Mouse (Mus musculus): ENCODE data around the gene Ska2. TPM values are rescaled to one million over a fixed set of nuclear protein-coding genes. Genes with fewer than 3 reads are reported as not detected.

Gene Ska2
- 61.0 and 66.0 TPM in 2 replicates for polyA plus RNA-seq (2015; fragmentation: Nextera tagmentation; extraction: Ambion mirVana)

GRCm38 (mm10) chr11:87108755-87109518 is at the start of gene Ska2:
TSS of gene Ska2 (plus strand) at chr11:87109234.
- Histone ChIP-seq H3K27me3 (no peaks in the 10 kb centered on the region), H3K9me3 (replicated peaks) (no peaks in the 10 kb centered on the region), H3K36me3 (peaks cover 40% of the 10 kb centered on the region), H3K4me3 (replicated peaks) (peak within 1 kb of the TSS; percentile 88), H3K4me2 (peak within 1 kb of the TSS; percentile 62), H3K9ac (peak within 1 kb of the TSS; percentile 95), H3K4me1 (peaks cover 29% of the 10 kb centered on the region), H3K27ac (peak within 1 kb of the TSS; percentile 96)
- under 1% methylated on average over 40 of the region's 40 CpGs for WGBS
- peak; percentile 99 for ATAC-seq (replicated peaks; ENCODE audit: low FRiP score)

GRCm38 (mm10) chr11:87060410-87060809 is 48.6 kb upstream of the Ska2 start:
- WGBS, result 97% methylated on average over 2 of the region's 2 CpGs
- no peak for ATAC-seq (replicated peaks; ENCODE audit: low FRiP score)
- Histone ChIP-seq H3K4me1 (no peaks in the 10 kb centered on the region), H3K27me3 (no peaks in the 10 kb centered on the region), H3K4me3 (replicated peaks) (no peak overlapping the region), H3K9me3 (replicated peaks) (no peaks in the 10 kb centered on the region), H3K36me3 (peaks cover 20% of the 10 kb centered on the region), H3K4me2 (no peak overlapping the region), H3K27ac (no peak overlapping the region), H3K9ac (no peak overlapping the region)

- Histone ChIP-seq H3K4me3 (replicated peaks) (no peak overlapping the region), H3K4me2 (no peak overlapping the region), H3K9ac (no peak overlapping the region), H3K4me1 (no peaks in the 10 kb centered on the region), H3K27me3 (no peaks in the 10 kb centered on the region), H3K27ac (no peak overlapping the region), H3K36me3 (0 out of 2 replicates have a peak, but pooled peaks cover 8% of the 10 kb centered on the region), H3K9me3 (replicated peaks) (no peaks in the 10 kb centered on the region)
- ATAC-seq (replicated peaks; ENCODE audit: low FRiP score), result no peak
- 79% methylated on average over 3 of the region's 3 CpGs for WGBS
These were observed 46.9 kb upstream of the Ska2 start for GRCm38 (mm10) chr11:87062087-87062486.

GRCm38 (mm10) chr11:87073343-87073865 is 35.6 kb upstream of the Ska2 start:
- Histone ChIP-seq H3K4me1 (peaks cover 14% of the 10 kb centered on the region), H3K36me3 (peaks cover 25% of the 10 kb centered on the region), H3K4me2 (peak overlapping the region; percentile 88), H3K9ac (peak overlapping the region; percentile 62), H3K27ac (peak overlapping the region; percentile 63), H3K9me3 (replicated peaks) (no peaks in the 10 kb centered on the region), H3K27me3 (no peaks in the 10 kb centered on the region), H3K4me3 (replicated peaks) (peak overlapping the region; percentile 59)
- WGBS, result 1% methylated on average over 24 of the region's 24 CpGs
- ATAC-seq (replicated peaks; ENCODE audit: low FRiP score), result peak; percentile 81

- no peaks in the 10 kb centered on the region for H3K27me3 ChIP-seq
- peaks cover 14% of the 10 kb centered on the region for H3K4me1 ChIP-seq
- under 1% methylated on average over 43 of the region's 43 CpGs for WGBS
- H3K27ac ChIP-seq, result peak within 1 kb of the TSS; percentile 63
- H3K9me3 ChIP-seq (replicated peaks), result no peaks in the 10 kb centered on the region
- ATAC-seq (replicated peaks; ENCODE audit: low FRiP score), result peak; percentile 94
- peak within 1 kb of the TSS; percentile 59 for H3K4me3 ChIP-seq (replicated peaks)
- peak within 1 kb of the TSS; percentile 88 for H3K4me2 ChIP-seq
- peaks cover 31% of the 10 kb centered on the region for H3K36me3 ChIP-seq
- H3K9ac ChIP-seq, result peak within 1 kb of the TSS; percentile 62
These were observed 35.1 kb upstream of the Ska2 start, which contains the start of gene Gdpd1 for GRCm38 (mm10) chr11:87073866-87074440. TSS of gene Gdpd1 (minus strand) at chr11:87074062.

- no peak overlapping the region for H3K4me2 ChIP-seq
- no peak for ATAC-seq (replicated peaks; ENCODE audit: low FRiP score)
- no peaks in the 10 kb centered on the region for H3K9me3 ChIP-seq (replicated peaks)
- WGBS, result 73% methylated on average over 1 of the region's 1 CpGs
- H3K27ac ChIP-seq, result no peak overlapping the region
- no peak overlapping the region for H3K9ac ChIP-seq
- H3K27me3 ChIP-seq, result no peaks in the 10 kb centered on the region
- H3K36me3 ChIP-seq, result peaks cover 58% of the 10 kb centered on the region
- no peak overlapping the region for H3K4me3 ChIP-seq (replicated peaks)
- H3K4me1 ChIP-seq, result peaks cover 33% of the 10 kb centered on the region
These were observed 25.3 kb upstream of the Ska2 start for GRCm38 (mm10) chr11:87083712-87084111.

- Histone ChIP-seq H3K4me1 (peaks cover 33% of the 10 kb centered on the region), H3K36me3 (peaks cover 51% of the 10 kb centered on the region), H3K27me3 (no peaks in the 10 kb centered on the region), H3K9me3 (replicated peaks) (no peaks in the 10 kb centered on the region), H3K4me3 (replicated peaks) (peak overlapping the region; percentile 98), H3K9ac (no peak overlapping the region), H3K4me2 (peak overlapping the region; percentile 84), H3K27ac (no peak overlapping the region)
- WGBS, result 86% methylated on average over 13 of the region's 13 CpGs
- ATAC-seq (replicated peaks; ENCODE audit: low FRiP score), result no peak
These were observed 23.6 kb upstream of the Ska2 start for GRCm38 (mm10) chr11:87085461-87085860.

GRCm38 (mm10) chr11:87086290-87086984 is 22.6 kb upstream of the Ska2 start, which contains the start of gene Smg8:
TSS of gene Smg8 (minus strand) at chr11:87086774.
- Histone ChIP-seq H3K27ac (peak within 1 kb of the TSS; percentile 81), H3K9ac (peak within 1 kb of the TSS; percentile 92), H3K4me3 (replicated peaks) (peak within 1 kb of the TSS; percentile 98), H3K27me3 (no peaks in the 10 kb centered on the region), H3K4me2 (peak within 1 kb of the TSS; percentile 84), H3K36me3 (peaks cover 51% of the 10 kb centered on the region), H3K4me1 (peaks cover 33% of the 10 kb centered on the region), H3K9me3 (replicated peaks) (no peaks in the 10 kb centered on the region)
- under 1% methylated on average over 43 of the region's 43 CpGs for WGBS
- ATAC-seq (replicated peaks; ENCODE audit: low FRiP score), result peak; percentile 91

GRCm38 (mm10) chr11:87087142-87087541 is 21.9 kb upstream of the Ska2 start:
- H3K4me1 ChIP-seq, result peaks cover 33% of the 10 kb centered on the region
- peaks cover 51% of the 10 kb centered on the region for H3K36me3 ChIP-seq
- WGBS, result 63% methylated on average over 2 of the region's 2 CpGs
- no peak for ATAC-seq (replicated peaks; ENCODE audit: low FRiP score)
- H3K9ac ChIP-seq, result peak overlapping the region; percentile 92; the same call in 1 of the 2 replicates
- H3K9me3 ChIP-seq (replicated peaks), result no peaks in the 10 kb centered on the region
- peak overlapping the region; percentile 84 for H3K4me2 ChIP-seq
- peak overlapping the region; percentile 98 for H3K4me3 ChIP-seq (replicated peaks)
- no peak overlapping the region for H3K27ac ChIP-seq
- no peaks in the 10 kb centered on the region for H3K27me3 ChIP-seq

GRCm38 (mm10) chr11:87108409-87108754 is 652 bp upstream of the Ska2 start, which contains the start of gene Prr11:
TSS of gene Prr11 (minus strand) at chr11:87108708.
- ATAC-seq (replicated peaks; ENCODE audit: low FRiP score), result no peak
- Histone ChIP-seq H3K4me1 (peaks cover 28% of the 10 kb centered on the region), H3K27me3 (no peaks in the 10 kb centered on the region), H3K9ac (peak within 1 kb of the TSS; percentile 95), H3K27ac (peak within 1 kb of the TSS; percentile 96), H3K36me3 (peaks cover 41% of the 10 kb centered on the region), H3K9me3 (replicated peaks) (no peaks in the 10 kb centered on the region), H3K4me2 (peak within 1 kb of the TSS; percentile 62), H3K4me3 (replicated peaks) (peak within 1 kb of the TSS; percentile 88)
- under 1% methylated on average over 14 of the region's 14 CpGs for WGBS

GRCm38 (mm10) chr11:87109519-87110171 is 611 bp downstream of the Ska2 start:
- ATAC-seq (replicated peaks; ENCODE audit: low FRiP score), result peak; percentile 7; the same call in 1 of the 2 replicates

More at GRCm38 (mm10) chr11:87109519-87110171, 611 bp downstream of the Ska2 start:
- no peaks in the 10 kb centered on the region for H3K9me3 ChIP-seq (replicated peaks)
- peak overlapping the region; percentile 95 for H3K9ac ChIP-seq
- H3K27me3 ChIP-seq, result no peaks in the 10 kb centered on the region
- H3K36me3 ChIP-seq, result peaks cover 40% of the 10 kb centered on the region
- peak overlapping the region; percentile 96 for H3K27ac ChIP-seq
- H3K4me3 ChIP-seq (replicated peaks), result peak overlapping the region; percentile 88
- H3K4me1 ChIP-seq, result peaks cover 29% of the 10 kb centered on the region
- WGBS, result under 1% methylated on average over 42 of the region's 42 CpGs
- peak overlapping the region; percentile 62 for H3K4me2 ChIP-seq
